Comparison of ENCODE assay signal across 9 mouse cellular contexts in genomic region chr10:111600251-111600620, GRCm38 (mm10).
DNase-seq lines count a peak whose midpoint lies in the region; ATAC-seq and TF ChIP-seq lines count a peak whose summit lies in the region.
"Had no signal": no experiment of that assay in that cellular context is flagged by ENCODE, and none has a peak within 500 bp of the region (broad histone marks: within the 10 kb centered on the region; RNA-seq: fewer than 3 reads in every experiment).

No protein-coding gene starts in this region.

- H3K27me3 ChIP-seq in forebrain, embryonic 14.5 days (replicated peaks; ENCODE audit: control insufficient read depth, insufficient read depth, low read length): no peaks in the 10 kb centered on the region
- no peaks in the 10 kb centered on the region for H3K27me3 ChIP-seq in forebrain, embryonic 11.5 days (ENCODE audit: control insufficient read depth, insufficient read depth, low read length)
- no peaks in the 10 kb centered on the region for H3K27me3 ChIP-seq in liver, adult 2 months (ENCODE audit: control insufficient read depth, insufficient read depth, low read length)
- H3K27me3 ChIP-seq in liver, embryonic 11.5 days (replicated peaks; ENCODE audit: control insufficient read depth, insufficient read depth, low read length): no peaks in the 10 kb centered on the region
- 0 out of 2 replicates have a peak, but pooled peaks cover 3% of the 10 kb centered on the region for H3K27me3 ChIP-seq in heart, embryonic 15.5 days

- no peak overlapping the region for H3K4me2 ChIP-seq in forebrain, embryonic 14.5 days (ENCODE audit: low read length)
- no peak overlapping the region for H3K4me2 ChIP-seq in forebrain, embryonic 11.5 days (ENCODE audit: low read depth, low read length, severe bottlenecking)
- H3K4me2 ChIP-seq in liver, embryonic 11.5 days: no peak overlapping the region
- H3K4me2 ChIP-seq in heart, embryonic 15.5 days: no peak overlapping the region; the same call in 1 of the 2 replicates

- peaks cover 7% of the 10 kb centered on the region for H3K4me1 ChIP-seq in forebrain, embryonic 14.5 days (ENCODE audit: control insufficient read depth, insufficient read depth, low read length)
- no peaks in the 10 kb centered on the region for H3K4me1 ChIP-seq in forebrain, embryonic 11.5 days (replicated peaks; ENCODE audit: control insufficient read depth, insufficient read depth, low read length)
- H3K4me1 ChIP-seq in liver, adult 2 months (ENCODE audit: control insufficient read depth, insufficient read depth, low read length): peaks cover 28% of the 10 kb centered on the region
- peaks cover 31% of the 10 kb centered on the region for H3K4me1 ChIP-seq in liver, embryonic 11.5 days (replicated peaks; ENCODE audit: control insufficient read depth, insufficient read depth, low read length)
- peaks cover 38% of the 10 kb centered on the region for H3K4me1 ChIP-seq in heart, embryonic 15.5 days (replicated peaks)

- DNase-seq in forebrain, embryonic 14.5 days (ENCODE audit: low spot score): no peak
- no peak for DNase-seq in forebrain, embryonic 11.5 days (ENCODE audit: low spot score)
- no peak for DNase-seq in liver, adult 2 months (ENCODE audit: extremely low read depth, low read depth, low spot score)
- no peak for DNase-seq in liver, embryonic 11.5 days (ENCODE audit: low spot score)
- no peak for DNase-seq in embryo, embryonic 11 days
- DNase-seq in gastrocnemius, postnatal 36 days: no peak

- intact Hi-C loops in gastrocnemius, postnatal 36 days (cut with DNase I): no loop called here

- no peak for TF ChIP-seq CTCF in liver, adult 2 months (IDR thresholded peaks at IDR 0.05; ENCODE audit: low read depth, low read length)

- no peak for TF ChIP-seq POLR2A in liver, adult 2 months (IDR thresholded peaks at IDR 0.05; ENCODE audit: extremely low read depth, insufficient read depth, low read length)

- no peaks in the 10 kb centered on the region; the same call in 1 of the 2 replicates for H3K79me2 ChIP-seq in liver, adult 2 months (ENCODE audit: control insufficient read depth, insufficient read depth, low read length)

- WGBS in forebrain, embryonic 14.5 days: 72% methylated on average over 2 of the region's 2 CpGs
- 72% methylated on average over 2 of the region's 2 CpGs for WGBS in forebrain, embryonic 11.5 days
- WGBS in liver, adult 2 months: 7% methylated on average over 2 of the region's 2 CpGs
- WGBS in liver, embryonic 11.5 days: 45% methylated on average over 2 of the region's 2 CpGs
- WGBS in heart, embryonic 15.5 days: 22% methylated on average over 2 of the region's 2 CpGs

- H3K9ac ChIP-seq in forebrain, embryonic 14.5 days (ENCODE audit: low read length): no peak overlapping the region
- H3K9ac ChIP-seq in forebrain, embryonic 11.5 days (ENCODE audit: low read length): no peak overlapping the region
- H3K9ac ChIP-seq in liver, adult 2 months (ENCODE audit: low read depth, low read length): peak overlapping the region; percentile 56
- H3K9ac ChIP-seq in liver, embryonic 11.5 days (ENCODE audit: low read depth, low read length): no peak overlapping the region
- H3K9ac ChIP-seq in heart, embryonic 15.5 days: no peak overlapping the region

- H3K27ac ChIP-seq in forebrain, embryonic 14.5 days (ENCODE audit: low read depth, low read length): 0 out of 2 replicates have a peak overlapping the region, but pooled peaks have one; percentile 2
- no peak overlapping the region for H3K27ac ChIP-seq in forebrain, embryonic 11.5 days (ENCODE audit: low read depth, low read length)
- peak overlapping the region; percentile 98 for H3K27ac ChIP-seq in liver, adult 2 months (replicated peaks; ENCODE audit: insufficient read depth, low read depth, low read length)
- no peak overlapping the region for H3K27ac ChIP-seq in liver, embryonic 11.5 days (ENCODE audit: low read depth, low read length)
- peak overlapping the region; percentile 75 for H3K27ac ChIP-seq in heart, embryonic 15.5 days

- ATAC-seq in forebrain, embryonic 14.5 days: peak; percentile 13; the same call in 1 of the 2 replicates
- ATAC-seq in forebrain, embryonic 11.5 days (replicated peaks; ENCODE audit: low FRiP score): no peak
- no peak for ATAC-seq in liver, embryonic 11.5 days (replicated peaks; ENCODE audit: low FRiP score)
- no peak for ATAC-seq in heart, embryonic 15.5 days (replicated peaks; ENCODE audit: insufficient number of reproducible peaks, insufficient read depth, low FRiP score, low read depth)
- ATAC-seq in megakaryocyte, adult 5-6 weeks (ENCODE audit: poor library complexity, severe bottlenecking): peak; percentile 18; the same call in 1 of the 2 replicates

- H3K9me3 ChIP-seq in forebrain, embryonic 14.5 days (replicated peaks; ENCODE audit: control insufficient read depth, low read length): no peaks in the 10 kb centered on the region
- no peaks in the 10 kb centered on the region for H3K9me3 ChIP-seq in forebrain, embryonic 11.5 days (ENCODE audit: control insufficient read depth, low read length)
- H3K9me3 ChIP-seq in liver, embryonic 11.5 days (ENCODE audit: control insufficient read depth, low read length): no peaks in the 10 kb centered on the region
- H3K9me3 ChIP-seq in heart, embryonic 15.5 days (replicated peaks): no peaks in the 10 kb centered on the region

- no peaks in the 10 kb centered on the region for H3K36me3 ChIP-seq in forebrain, embryonic 14.5 days (ENCODE audit: control insufficient read depth, insufficient read depth, low read length)
- H3K36me3 ChIP-seq in forebrain, embryonic 11.5 days (ENCODE audit: control insufficient read depth, insufficient read depth, low read length): no peaks in the 10 kb centered on the region
- H3K36me3 ChIP-seq in liver, adult 2 months (ENCODE audit: control insufficient read depth, insufficient read depth, low read length): no peaks in the 10 kb centered on the region
- H3K36me3 ChIP-seq in liver, embryonic 11.5 days (ENCODE audit: control insufficient read depth, insufficient read depth, low read length): no peaks in the 10 kb centered on the region
- H3K36me3 ChIP-seq in heart, embryonic 15.5 days: no peaks in the 10 kb centered on the region

- no peak overlapping the region for H3K4me3 ChIP-seq in forebrain, embryonic 14.5 days (ENCODE audit: low read depth, low read length)
- H3K4me3 ChIP-seq in forebrain, embryonic 11.5 days (ENCODE audit: low read depth, low read length): no peak overlapping the region
- H3K4me3 ChIP-seq in liver, adult 2 months (ENCODE audit: insufficient read depth, low read depth, low read length): no peak overlapping the region
- no peak overlapping the region for H3K4me3 ChIP-seq in liver, embryonic 11.5 days (ENCODE audit: low read depth, low read length)
- H3K4me3 ChIP-seq in heart, embryonic 15.5 days: no peak overlapping the region
- H3K4me3 ChIP-seq: erythroblast, embryonic 14.5 days had no signal

Comparison
In these comparisons a context has a peak if more than half of its experiments do, and no peak if none do; other contexts are left out.
1. ATAC-seq: peak in forebrain, embryonic 14.5 days (single experiment) and megakaryocyte, adult 5-6 weeks (single experiment); none in forebrain, embryonic 11.5 days (single experiment), liver, embryonic 11.5 days (single experiment) and heart, embryonic 15.5 days (single experiment).
2. H3K27ac ChIP-seq: peak in forebrain, embryonic 14.5 days (single experiment), liver, adult 2 months (single experiment) and heart, embryonic 15.5 days (single experiment); none in forebrain, embryonic 11.5 days (single experiment) and liver, embryonic 11.5 days (single experiment).